Mouse (Mus musculus) cerebellum, postnatal 4 days (tissue): ENCODE data around the gene Cald1.

Source experiments
- DNase-seq, 2 experiments: peaks; one replicate each; pipeline ENCODE4 v3.0.0; 2022; ENCODE audit warnings: low spot score in 2 of 2, mixed read lengths in 1 of 2

Gene Cald1

DNA sequence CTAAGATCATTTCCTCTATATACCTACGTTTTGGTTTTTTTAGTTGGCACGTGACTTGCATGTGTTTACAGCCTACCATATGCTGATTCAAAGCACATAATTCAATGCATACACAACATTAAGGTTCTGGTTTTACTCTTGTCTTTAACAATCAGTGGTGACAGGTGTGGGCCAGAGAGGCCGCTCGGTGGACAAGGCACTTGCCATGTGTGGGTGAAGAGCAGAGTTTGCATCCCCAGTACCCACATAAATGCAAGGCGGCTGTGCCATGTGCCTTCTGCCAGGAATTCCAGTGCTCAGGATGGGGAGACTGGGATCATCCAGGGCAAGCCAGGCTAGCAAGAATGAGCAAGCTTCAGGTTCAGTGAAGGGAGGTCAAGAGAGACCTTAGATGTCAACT, 14.8 kb downstream of the Cald1 start:
- DNase-seq, result no peak

DNA sequence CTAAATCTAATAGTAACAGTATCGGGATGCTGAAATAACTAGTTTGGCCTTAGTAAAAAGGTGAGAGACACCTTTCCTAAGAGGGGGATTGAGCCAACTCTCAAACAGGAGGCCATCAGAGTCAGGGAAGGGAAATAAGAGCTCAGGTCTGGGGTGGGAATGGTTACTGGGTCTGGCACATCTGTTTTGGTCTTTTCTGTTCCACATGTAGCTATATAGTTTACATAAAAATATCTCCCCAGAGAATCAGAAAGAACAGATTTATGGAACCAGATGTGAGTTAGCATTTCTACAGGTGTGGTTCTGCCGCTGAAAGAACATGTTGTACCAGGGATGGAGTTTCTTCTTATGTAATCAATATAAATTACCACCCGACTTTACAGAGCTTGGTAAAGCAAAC, 17.1 kb downstream of the Cald1 start:
- no peak for DNase-seq

DNA sequence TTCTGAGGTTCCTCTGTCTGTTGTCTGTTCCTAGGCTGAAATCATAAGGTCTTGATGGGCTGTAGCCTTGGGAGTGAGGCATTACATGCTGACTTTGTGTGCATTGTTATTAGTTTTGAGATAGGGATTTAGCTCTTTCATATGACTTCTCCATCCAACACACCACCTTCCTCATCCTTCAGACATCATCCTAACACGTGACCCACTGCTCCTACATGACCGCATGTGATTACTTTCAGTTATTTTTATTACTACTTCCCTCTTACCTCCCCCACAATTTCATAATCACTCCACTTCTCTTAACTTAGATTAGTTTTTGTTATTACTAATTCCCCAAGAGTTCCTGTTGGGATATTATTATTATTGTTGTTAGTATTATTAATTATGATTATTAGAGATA, 21.2 kb downstream of the Cald1 start:
- no peak for DNase-seq

DNA sequence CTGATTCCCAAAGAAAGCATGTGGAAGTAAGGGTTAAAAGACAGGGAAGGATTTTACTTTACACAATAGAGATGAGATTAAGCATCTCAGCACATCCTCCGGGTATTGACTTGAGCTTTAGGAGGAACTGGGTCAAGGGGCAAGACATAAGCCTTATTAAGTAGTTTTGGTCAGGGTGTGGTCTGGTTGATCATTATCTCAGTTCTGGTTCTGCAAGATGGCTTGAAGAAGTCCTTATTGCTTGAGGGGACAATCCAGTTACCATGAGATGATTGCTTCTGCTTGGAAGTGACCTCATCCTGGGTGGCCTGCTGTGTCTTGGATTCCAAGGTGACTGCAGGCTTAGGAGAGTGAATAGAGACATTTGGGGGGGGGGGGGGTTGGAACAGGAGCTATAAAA, 21.9 kb downstream of the Cald1 start:
- no peak for DNase-seq

DNA sequence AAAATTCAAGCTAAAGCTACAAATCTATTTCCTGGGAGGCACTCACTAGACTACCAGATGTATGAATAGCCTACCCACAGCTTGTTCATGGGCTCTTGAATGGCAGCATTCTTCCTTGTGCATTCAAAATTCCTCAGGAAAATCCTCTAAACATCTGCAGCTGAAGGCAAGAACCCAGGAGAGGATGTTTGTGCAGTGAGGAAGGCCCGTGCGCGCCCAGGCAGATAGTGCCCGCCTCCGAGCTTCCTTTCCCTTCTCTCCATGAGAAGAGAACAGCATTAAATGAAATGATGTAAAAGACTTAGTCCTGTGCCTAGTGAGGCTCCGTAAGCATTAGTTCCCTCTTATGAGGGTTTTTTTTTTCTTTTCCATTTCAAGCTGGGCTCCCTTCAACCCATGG, 24.6 kb downstream of the Cald1 start:
- no peak for DNase-seq

DNA sequence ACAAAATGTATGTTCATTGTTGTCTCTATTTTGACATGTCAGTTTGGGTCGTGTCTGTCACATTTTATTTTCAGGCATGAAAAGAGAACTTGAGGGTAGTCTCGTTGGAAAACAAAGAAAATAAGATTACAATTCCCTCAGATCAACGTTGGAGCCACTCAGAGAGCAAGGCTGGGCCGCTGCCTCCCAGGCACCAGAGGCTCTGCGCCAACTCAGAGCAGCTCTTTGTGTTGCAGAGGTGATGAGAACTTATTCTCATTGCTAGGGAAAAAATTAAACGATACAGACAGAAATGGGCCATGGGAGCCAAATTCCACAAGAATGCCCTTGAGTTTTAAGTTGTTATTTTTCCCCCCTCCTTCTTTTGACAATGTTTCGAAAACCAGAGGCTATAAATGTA, 25.0 kb downstream of the Cald1 start:
- DNase-seq, result no peak

DNA sequence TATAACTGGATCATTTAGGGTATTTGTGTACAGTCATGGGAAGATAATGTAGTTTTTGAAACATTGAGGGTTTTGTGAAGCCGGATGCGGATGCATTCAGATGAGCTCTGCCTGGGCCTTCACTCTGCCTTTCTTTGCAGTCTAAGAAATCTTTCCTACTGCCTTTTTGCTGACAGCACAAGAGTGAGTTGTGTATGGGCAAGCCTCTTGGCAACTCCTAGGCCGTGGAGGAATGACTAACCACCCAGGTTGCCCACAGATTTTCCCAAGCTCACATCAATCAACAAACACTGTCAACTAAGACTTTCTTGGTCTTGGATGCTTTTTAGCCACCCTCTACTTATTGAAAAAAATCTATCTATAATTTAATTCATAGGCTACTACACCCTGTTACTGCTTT, 26.2 kb downstream of the Cald1 start:
- DNase-seq, result no peak

DNA sequence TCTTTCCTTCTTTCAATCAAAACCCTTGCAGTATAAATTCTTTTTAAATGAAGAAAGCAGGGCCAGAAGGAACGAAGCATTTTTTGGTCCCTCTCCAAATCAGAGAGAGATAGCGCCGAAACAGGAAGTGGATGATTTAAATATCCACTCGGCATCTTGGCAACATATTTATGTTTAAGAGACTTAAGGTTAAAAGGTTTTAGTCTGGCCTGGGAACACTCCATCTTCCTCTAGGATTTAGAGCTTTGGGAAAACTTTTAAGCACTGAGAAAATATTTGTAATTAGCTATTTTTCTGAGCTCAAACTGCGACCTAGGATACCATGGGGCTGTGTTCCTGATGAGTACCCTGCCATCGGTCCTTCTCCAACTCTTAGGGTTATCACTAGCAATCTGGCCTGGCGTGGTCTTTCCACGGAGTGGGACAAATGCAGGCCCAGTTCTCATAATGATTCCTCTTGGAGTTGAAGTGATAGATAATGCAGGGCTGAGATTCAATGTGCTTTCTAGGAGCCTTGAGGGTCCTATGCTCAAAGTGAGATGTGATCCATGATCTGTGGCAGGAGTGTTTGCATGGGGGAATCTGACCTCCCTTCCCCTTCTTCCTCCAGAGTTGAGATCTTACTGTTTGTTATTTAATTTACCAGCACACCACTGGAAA, 28.4 kb downstream of the Cald1 start:
- no peak for DNase-seq

DNA sequence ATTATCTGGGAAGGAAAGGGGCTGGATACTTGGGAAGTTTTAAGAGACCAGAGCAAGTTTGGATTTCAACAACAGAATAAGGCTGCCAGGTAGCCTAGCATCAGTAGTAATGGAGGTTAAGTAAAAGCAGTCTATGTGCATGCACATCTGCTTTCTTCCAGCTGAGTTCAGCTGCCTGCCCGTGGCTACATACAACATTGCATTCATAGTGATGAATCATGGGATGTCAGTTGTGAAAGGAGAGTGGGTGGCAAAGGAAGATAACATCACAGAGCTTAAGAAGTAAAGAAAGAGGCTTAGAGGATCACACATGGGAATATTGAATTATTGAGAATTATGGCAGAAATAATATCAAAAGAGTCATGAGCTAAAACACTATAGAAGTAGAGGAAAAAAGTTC, 29.8 kb downstream of the Cald1 start:
- no peak for DNase-seq

DNA sequence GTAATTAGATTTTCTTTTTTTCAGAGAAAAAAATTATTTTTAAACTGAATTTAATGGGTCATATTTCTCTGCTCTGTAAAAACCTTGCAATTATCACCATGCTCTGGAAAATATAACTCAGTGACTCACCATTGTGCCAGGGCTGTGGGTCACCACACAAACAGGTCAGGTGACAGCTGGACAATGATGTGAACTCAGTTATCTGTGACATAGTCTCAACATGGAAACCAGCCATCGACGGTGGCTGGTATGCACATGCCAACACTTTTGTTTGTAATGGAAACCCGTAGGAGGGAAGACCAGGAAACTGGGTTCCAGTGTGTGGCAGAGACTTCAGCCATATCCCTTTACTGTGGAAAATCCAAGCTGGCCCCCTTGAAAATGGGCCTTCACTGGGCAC, 35.5 kb downstream of the Cald1 start:
- DNase-seq, result no peak

DNA sequence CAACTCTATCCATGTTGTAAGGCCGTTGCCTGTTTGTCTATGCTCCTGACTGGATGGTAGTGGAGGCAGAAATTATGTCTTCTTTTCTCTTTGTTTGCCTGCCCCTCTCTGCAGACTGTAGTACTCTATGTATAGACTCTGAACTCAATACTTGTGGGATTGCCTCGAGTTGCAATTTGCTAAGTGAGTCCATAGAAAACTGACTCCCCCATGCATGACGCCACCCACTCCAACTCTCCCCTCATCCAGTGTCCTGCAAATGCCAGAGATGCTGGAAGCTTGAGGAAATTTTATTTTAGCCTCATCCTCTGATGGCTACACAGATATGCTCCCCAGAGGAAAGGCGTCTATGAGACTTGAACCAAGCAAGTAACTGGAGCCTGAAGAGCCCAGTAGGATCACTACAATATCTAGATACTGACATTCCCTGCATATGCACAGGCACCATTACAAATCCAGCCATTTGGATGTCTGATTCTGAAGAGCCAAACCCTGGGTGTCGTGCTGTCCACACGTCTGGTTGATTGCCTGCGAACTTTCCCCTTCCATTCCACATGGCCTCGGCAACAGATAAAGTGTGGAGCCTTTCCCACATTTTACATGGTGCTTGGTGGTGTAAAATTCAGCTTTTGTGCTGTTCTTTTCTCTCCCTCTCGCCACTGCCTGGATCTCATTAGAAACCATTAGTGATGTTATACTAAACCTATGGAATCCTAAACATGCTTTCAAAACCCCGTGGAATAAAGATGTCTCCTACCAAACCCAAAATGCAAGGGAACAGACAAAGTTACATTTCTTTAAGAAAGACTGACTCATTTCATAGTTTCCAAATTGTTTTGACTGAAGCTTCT, 39.5 kb downstream of the Cald1 start:
- no peak for DNase-seq

DNA sequence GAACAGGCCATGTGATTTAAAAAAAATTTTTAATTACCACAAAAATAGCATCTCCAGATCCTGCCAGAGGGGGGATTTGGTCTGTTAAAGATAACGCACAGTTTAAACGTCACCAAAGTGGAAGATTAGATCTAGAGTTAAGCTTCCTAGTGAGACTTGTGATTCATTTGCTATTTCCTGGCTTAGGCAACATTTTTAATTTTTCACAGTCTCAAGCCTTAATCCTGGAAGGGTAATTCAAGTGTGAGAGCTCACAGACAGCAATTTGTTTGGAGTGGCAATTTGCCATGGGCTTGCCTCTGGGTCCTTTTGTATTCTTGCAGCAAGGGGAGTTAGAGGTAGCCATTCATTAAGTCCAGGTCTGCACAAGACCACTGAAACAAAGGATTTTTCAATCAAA, 40.4 kb downstream of the Cald1 start:
- peak in 1 of 2 experiments; percentile 6 for DNase-seq

DNA sequence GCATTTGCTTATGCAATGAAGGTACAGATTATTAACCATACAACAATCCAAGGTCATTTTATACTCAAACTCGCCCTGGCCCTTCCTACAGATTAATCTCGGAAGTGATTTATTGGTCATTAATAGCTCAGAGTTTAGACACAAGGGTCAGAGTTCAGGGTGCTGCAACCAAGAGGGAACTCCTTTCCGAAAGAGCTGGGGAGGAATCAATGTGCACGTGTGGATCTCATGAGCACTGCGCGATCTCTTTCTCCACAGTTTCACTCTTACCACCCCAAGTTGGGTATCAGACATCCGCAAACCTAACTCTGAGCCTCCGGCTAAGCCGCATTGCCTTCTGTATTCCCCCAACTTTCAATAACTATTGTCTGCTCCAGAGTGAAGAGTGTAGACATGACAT, 41.9 kb downstream of the Cald1 start:
- no peak for DNase-seq

DNA sequence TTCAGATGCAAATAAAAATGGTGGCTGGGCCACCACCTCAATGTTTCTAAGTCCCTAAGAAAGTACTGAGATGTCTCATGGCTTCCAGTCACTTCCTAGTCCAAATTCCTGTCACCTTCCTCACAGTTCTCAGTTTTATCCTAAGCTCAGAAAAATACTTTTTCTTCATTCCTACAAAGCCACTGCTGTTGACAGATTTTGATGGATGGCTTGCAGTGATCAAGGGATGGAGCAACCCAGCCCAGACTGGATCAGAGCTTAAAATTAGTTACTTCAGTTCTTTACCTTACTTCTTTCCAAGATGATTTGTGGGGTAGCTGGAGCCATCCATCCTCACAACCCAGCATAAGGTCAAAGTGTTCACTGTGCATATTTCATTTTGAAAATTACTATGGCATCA, 42.8 kb downstream of the Cald1 start:
- DNase-seq, result no peak

DNA sequence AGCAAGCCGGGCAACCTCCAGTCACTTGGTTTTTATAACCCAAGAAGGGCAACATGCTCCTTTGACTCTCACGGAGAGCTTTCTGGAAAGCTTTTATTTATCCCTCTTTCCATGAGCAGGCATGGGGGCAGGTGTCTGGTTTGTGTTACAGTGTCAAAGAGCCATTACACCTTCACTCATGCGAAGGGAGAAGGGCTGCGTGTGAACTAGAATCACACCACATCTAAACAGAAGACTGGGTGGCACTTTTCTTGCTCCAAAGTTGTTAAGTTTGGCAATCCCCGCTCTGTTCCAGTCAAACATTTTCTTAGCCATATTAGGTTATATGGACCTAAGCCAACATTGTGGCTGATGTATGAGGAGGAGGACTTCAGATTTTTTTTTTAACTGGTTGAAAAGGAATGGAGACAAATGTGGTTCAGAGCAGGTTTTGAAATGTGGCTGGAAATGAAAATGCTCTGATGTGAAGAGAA, 43.8 kb downstream of the Cald1 start:
- no peak for DNase-seq

DNA sequence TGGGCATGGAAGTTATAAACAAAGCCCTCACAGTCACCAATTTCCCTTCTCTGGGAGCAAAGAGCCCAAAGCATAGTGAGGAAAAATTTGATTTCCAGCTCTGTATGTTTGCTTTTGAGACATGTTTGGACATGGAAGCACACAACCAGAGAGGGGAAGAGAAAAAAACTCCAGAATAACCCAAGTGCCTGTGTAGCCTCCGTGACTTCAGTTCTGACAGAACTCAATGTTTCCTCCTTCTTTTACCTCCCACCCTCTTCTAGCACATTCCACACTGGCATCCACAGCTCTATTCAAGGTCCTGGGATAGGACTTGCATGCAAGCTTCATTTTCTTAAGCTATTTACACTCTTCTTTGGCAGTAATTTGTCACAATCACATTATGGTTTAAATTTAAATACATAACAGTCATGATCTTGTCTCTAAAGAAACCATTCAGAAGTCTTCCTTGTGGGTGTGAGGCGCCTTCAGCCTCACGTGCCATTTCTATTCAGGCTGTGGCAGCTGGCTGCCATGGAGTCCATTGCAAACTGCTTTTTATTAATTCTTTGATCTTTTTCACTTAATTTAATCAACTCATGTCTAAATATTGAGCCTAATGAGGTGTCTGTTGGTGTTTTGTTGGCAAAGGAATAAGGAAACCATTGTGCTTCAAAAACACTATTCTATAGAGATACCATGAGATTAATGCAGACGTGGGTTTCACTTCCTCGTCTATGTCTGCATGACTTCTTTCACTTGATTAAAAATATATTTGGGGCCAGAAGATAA, 49.9 kb downstream of the Cald1 start:
- DNase-seq, result no peak

DNA sequence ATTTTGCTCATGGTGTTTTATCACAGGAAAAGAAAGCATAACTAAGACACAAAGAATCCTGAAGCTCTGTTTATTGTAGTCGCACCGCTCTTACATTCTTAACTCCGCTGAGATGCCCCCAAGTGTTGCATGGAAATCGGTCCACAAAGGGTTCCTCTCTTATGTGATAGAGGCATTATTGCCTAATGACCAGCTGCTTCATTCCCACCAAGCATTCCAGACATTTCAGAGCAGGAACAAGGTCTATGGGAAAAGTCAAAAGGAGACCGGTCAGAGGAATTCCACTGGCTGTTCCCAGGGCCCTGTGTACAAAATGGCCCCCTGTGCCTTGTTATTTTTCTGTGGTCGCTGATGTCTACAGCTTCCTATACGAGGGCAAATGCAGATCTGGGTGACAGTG, 53.0 kb downstream of the Cald1 start:
- DNase-seq, result no peak

DNA sequence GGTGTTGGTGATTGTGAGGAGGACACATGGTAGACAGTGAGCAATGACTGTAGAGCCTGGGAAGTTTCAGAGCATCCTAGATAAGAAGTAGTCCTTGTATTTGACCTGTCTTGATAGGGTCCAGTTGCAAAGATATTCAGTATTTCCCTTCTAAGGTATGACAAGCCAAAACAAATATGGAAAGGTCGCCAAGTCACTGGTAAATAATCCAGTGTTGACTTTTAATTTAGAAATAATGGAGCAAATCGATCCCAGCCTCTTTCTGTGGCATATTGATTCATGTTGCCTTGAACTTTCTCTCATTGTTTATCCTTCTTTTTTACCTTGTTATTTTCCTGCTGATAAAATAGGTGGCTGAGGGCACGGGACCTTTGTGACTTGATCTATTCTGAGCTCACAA, 57.4 kb downstream of the Cald1 start:
- no peak for DNase-seq

DNA sequence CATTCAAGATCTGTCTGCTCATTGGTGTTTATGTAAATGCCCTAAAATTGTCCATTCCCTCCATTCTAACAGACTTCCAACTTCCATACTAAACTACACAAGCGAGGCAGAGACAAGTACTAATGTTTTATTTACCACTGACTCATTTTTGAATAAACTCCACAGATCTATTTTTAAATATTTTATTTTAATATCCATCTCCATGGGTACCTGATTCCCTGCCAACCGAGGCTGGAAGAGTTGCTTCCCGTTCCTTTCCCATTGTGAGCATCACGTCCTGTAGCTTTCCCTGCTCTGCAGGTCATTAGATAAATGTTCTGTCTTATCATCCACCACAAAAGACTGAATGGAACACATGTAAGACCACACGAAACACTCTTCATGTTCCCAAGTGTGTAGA, 60.5 kb downstream of the Cald1 start:
- no peak for DNase-seq

DNA sequence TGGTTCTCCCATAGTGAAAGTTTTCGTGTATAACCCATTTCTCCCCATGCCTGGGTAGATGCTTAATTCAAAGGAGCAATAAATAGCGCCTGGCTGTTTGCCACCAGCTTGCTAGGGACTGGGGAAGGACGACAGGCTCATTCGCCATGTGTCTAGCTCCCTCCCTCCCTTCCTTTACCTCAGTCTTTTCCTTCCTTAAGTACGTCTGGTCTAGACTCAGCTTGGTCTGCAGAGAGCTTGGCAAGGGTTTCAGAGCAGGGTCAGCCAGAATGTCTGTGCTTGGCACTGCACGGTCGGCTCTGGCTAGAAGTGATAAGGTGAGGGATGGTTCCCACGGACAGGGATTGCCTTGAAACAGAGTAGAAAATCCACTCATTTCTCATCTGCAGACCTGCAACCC, 62.4 kb downstream of the Cald1 start:
- peak in 1 of 2 experiments; percentile 4 for DNase-seq

DNA sequence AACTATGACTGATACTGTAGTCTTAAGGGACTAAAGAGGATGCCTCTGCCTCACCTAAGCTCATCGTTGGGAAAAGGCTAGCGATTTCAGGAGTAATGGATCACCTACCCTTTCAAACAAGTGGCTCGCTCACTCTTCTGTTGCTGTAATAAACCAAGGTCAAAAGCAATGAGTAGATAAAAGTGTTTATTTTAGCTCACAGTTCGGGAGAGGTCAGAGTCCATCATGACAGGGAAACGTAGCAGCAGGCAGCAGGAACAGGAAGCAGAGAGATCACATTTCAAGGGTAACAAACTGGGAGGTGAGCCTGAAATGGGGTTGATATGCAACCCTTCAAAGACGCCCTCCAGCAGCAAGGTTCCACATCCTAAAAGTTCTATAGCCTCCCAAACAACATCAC, 64.3 kb downstream of the Cald1 start:
- no peak for DNase-seq

DNA sequence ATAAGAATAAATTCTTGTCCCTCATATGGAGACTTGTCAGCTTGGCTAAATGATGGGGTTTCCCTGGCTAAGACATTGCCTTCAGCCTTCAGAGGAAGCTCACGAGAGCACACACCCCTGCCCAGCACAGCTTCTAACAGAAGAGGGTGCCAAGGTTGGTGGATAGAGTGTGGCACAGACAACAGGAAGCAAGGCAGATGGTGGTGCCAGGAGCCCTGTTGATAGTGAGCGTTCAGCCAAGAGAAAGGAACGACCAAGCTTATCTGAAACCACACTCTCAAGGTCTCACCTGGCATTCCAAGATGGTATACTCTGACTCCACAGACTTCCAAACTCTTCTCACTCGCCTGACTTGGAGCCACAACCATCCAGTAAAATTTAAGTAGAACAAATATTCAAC, 66.0 kb downstream of the Cald1 start:
- DNase-seq, result peak in 1 of 2 experiments; percentile 3

DNA sequence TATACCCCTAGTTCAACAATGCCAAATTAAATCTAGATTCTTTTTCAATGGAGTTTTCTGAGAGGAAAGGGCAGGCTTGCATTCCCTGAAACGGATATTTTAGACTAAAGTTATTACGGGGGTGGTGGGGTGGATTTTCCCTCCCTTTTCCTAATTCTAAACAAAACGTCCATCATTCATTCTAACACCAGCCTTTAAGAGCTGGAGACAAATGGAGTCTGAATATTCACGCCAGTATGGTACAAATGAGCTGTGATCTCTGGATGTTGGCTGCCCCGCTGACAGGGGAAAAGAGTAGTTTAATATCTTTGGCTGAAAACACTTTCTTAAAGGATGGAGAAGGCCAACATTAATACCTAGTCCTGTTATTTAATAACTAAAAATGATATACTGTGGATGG, 66.4 kb downstream of the Cald1 start:
- DNase-seq, result no peak
